Mouse (Mus musculus): ENCODE data around the gene Olfr767. TPM values are rescaled to one million over a fixed set of nuclear protein-coding genes. Genes with fewer than 3 reads are reported as not detected.

The Olfr767 gene
- total RNA-seq (2023), result not detected

GRCm38 (mm10) chr10:129082810-129083209, at the start of gene Olfr767:
TSS of gene Olfr767 (minus strand) at chr10:129082910.

DNA sequence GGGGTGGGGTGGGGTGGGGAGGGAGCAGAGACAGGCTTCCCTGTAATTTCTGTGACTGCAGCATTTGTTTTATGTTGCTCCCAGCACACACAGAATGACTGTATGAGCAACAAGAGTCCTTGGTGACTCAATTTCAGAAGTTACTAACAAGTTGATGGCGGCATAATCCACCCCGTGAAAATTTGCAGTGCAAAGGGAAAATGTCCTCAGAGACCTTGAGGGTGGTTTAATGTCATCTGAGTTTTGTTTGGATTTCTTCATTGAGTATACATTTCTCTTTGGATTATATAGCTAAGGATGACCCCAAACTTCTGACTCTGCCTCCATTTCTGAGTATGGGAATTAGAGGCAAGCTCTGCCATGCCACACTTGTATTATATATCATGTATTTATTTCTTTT, 35.1 kb upstream of the Olfr767 start, which contains the start of gene Olfr769:
Gene Olfr769 (minus strand): TSS at position 101 of the 400 bp plus-strand sequence.

DNA sequence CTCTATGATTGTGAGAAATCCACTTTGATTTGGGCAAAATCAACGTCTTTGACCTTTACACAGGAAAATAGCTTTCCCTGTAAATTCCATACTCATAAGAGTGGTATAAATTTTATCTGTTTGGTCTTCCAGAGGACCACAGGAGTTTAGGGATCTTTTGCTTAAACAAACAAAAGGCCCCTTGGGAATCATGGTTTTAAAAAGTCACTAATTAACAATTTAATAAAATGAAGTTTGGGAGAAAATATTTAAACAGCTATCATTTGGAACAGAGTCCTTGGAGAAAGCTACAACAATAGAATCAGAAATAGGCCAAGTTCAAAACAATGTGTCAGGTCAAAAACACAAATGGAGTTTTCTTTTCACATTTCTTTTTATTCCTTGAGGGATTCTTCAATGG, 16.6 kb upstream of the Olfr767 start, which contains the start of gene Olfr768:
Gene Olfr768 (minus strand): TSS at position 101 of the 400 bp plus-strand sequence.

DNA sequence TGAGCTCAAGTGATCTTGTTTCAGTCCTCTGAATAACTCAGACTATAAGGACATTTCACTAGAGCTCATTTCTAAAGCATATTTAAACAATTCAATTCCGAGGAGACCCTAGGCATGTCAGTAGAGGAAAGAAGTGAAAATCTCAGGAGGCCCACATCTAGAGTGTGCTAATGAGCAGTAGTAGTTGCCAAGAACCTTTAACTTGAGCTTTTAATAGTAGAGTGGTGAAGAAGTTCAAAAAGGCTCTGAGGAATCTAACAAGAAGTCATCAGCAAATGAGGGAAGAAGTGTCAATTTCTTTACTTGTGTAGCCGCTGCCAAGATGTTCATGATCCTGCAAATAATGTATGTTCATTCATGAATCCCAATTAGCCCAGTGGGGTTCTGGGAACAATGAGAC, 13.8 kb downstream of the Olfr767 start, which contains the start of gene Olfr766-ps1:
Gene Olfr766-ps1 (minus strand): TSS at position 101 of the 400 bp plus-strand sequence.

GRCm38 (mm10) chr10:129049898-129050297, 32.8 kb downstream of the Olfr767 start, which contains the start of gene Olfr765:
TSS of gene Olfr765 (minus strand) at chr10:129049998.

DNA sequence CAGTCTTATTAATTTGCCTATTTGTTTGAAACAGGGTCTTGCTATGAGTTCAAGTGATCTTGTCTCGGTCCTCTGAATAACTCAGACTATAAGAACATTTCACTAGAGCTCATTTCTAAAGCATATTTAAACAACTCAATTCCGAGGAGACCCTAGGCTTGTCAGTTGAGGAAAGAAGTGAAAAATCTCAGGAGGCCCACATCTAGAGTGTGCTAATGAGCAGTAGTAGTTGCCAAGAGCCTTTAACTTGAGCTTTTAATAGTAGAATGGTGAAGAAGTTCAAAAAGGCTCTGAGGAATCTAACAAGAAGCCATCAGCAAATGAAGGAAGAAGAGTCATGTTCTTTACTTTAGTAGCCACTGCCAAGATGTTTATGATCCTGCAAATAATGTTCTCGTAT, 42.9 kb downstream of the Olfr767 start, which contains the start of gene Olfr764-ps1:
Gene Olfr764-ps1 (minus strand): TSS at position 101 of the 400 bp plus-strand sequence.

Other genes with a start within 250 kb of the Olfr767 start
- 10 to 100 TPM; 10.6 to 12.7 TPM for gene Gdf11, start 191.2 kb downstream of the Olfr767 start, total RNA-seq (2023)
- 1 to 10 TPM; 1.7 to 2.0 TPM for gene Cd63, start 181.9 kb downstream of the Olfr767 start, total RNA-seq (2023)
- gene Rdh5, start 160.0 kb downstream of the Olfr767 start, total RNA-seq (2023), result 1 to 10 TPM; 5.9 to 8.7 TPM
- gene Bloc1s1, start 158.9 kb downstream of the Olfr767 start, total RNA-seq (2023), result 10 to 100 TPM; 76.0 to 97.4 TPM
- gene Itga7, start 149.1 kb downstream of the Olfr767 start, total RNA-seq (2023), result 1 to 10 TPM; 5.7 to 6.4 TPM
- not detected for gene Mettl7b, start 121.9 kb downstream of the Olfr767 start, total RNA-seq (2023)
- 1 to 10 TPM; 1.5 to 2.4 TPM for gene Olfr9, start 93.5 kb downstream of the Olfr767 start, total RNA-seq (2023)
- under 1 TPM; 0.26 to 0.33 TPM for gene Olfr763, start 72.1 kb downstream of the Olfr767 start, total RNA-seq (2023)
- not detected for gene Olfr764-ps1, start 43.0 kb downstream of the Olfr767 start, total RNA-seq (2023)
- not detected for gene Olfr765, start 32.9 kb downstream of the Olfr767 start, total RNA-seq (2023)
- gene Olfr766-ps1, start 13.9 kb downstream of the Olfr767 start, total RNA-seq (2023), result not detected
- not detected for gene Olfr768, start 16.5 kb upstream of the Olfr767 start, total RNA-seq (2023)
- gene Olfr769, start 35.0 kb upstream of the Olfr767 start, total RNA-seq (2023), result not detected
- gene Olfr770, start 56.1 kb upstream of the Olfr767 start, total RNA-seq (2023), result not detected
- not detected for gene Olfr771, start 81.8 kb upstream of the Olfr767 start, total RNA-seq (2023)
- gene Olfr772, start 95.0 kb upstream of the Olfr767 start, total RNA-seq (2023), result not detected
- gene Olfr773, start 104.5 kb upstream of the Olfr767 start, total RNA-seq (2023), result not detected
- gene Olfr774, start 153.3 kb upstream of the Olfr767 start, total RNA-seq (2023), result not detected
- under 1 TPM in 1 of 2 experiments, not detected in 1; 0.20 TPM for gene Olfr775, start 165.5 kb upstream of the Olfr767 start, total RNA-seq (2023)
- not detected for gene Olfr776, start 176.2 kb upstream of the Olfr767 start, total RNA-seq (2023)
- gene Olfr777, start 188.6 kb upstream of the Olfr767 start, total RNA-seq (2023), result not detected
- not detected for gene Olfr780, start 235.2 kb upstream of the Olfr767 start, total RNA-seq (2023)
- gene Olfr781, start 245.9 kb upstream of the Olfr767 start, total RNA-seq (2023), result not detected